Mouse (Mus musculus) intestine, embryonic 15.5 days (tissue): ENCODE measurements around the gene Tlk2. TPM values are rescaled to one million over a fixed set of nuclear protein-coding genes. Genes with fewer than 3 reads are reported as not detected.

Experiments used
- ATAC-seq: fragments of 200-750 bp; cut with Nextera tagmentation; 2 replicates; pipeline ENCODE4 v1.8.0; 2017; ENCODE audit warnings: moderate TSS enrichment, moderate library complexity
- H3K27ac ChIP-seq: fragments of 300-500 bp; sonication (generic); 2 replicates; pipeline ENCODE4 v1.5.1; 2015; ENCODE audit warnings: mild to moderate bottlenecking, inconsistent platforms
- H3K27me3 ChIP-seq: fragments of 300-500 bp; sonication (generic); replicated peaks from 2 replicates; pipeline ENCODE4 v1.6.1; 2015; ENCODE audit warnings: inconsistent platforms
- H3K36me3 ChIP-seq: fragments of 300-500 bp; sonication (generic); 2 replicates; pipeline ENCODE4 v1.6.1; 2015; ENCODE audit warnings: inconsistent platforms
- H3K4me1 ChIP-seq: fragments of 300-500 bp; sonication (generic); replicated peaks from 2 replicates; pipeline ENCODE4 v1.6.1; 2015; ENCODE audit warnings: inconsistent platforms
- H3K4me2 ChIP-seq: fragments of 300-500 bp; sonication (generic); replicated peaks from 2 replicates; pipeline ENCODE4 v1.6.1; 2015; ENCODE audit warnings: mild to moderate bottlenecking, inconsistent platforms
- H3K4me3 ChIP-seq: fragments of 300-500 bp; sonication (generic); replicated peaks from 2 replicates; pipeline ENCODE4 v1.5.1; 2015; ENCODE audit warnings: inconsistent platforms
- H3K9ac ChIP-seq: fragments of 300-500 bp; sonication (generic); 2 replicates; pipeline ENCODE4 v1.6.1; 2015; ENCODE audit warnings: inconsistent platforms
- H3K9me3 ChIP-seq: fragments of 300-500 bp; sonication (generic); 2 replicates; pipeline ENCODE4 v1.6.1; 2016; ENCODE audit warnings: inconsistent platforms
- WGBS: fragments of 180-500 bp; shearing (Covaris S2); methylation state at CpG from one replicate; pipeline ENCODE4 v1.1.7; 2015; 5-methylcytosine and 5-hydroxymethylcytosine counted together
- polyA plus RNA-seq: library from polyadenylated mRNA; unstranded; fragments of >200 nt; fragmentation: Nextera tagmentation; extraction: Ambion mirVana; gene quantifications from 2 replicates; pipeline ENCODE4 v1.2.1, GENCODE M21; 2015

The Tlk2 gene
- polyA plus RNA-seq, 1 experiment from 2014 or later = 12.7 TPM

DNA sequence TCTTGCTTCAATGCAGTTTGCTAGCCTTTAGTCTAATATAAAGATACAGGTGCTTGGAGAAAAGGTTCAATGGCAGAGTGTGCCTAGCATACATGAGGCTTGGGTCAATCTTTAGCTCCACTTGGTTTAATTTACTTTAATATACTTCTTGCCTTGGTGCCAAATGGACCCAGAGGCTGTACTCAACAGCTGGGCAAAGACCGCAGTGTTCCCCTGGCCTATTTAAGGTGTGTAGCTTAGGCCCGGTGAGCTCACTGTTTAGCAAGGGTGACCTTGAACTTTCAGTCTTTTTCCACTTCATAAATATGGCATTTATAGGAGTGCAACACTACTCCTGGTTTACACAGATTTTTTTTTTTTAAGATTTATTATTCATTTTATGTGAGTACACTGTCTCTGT is 55.9 kb downstream of the Tlk2 start:
- Histone ChIP-seq H3K9me3 (no peaks in the 10 kb centered on the region), H3K9ac (no peak overlapping the region), H3K4me2 (no peak overlapping the region), H3K27ac (no peak overlapping the region), H3K36me3 (no peaks in the 10 kb centered on the region), H3K4me3 (no peak overlapping the region), H3K4me1 (no peaks in the 10 kb centered on the region), H3K27me3 (no peaks in the 10 kb centered on the region)
- 89% methylated on average over 2 of the region's 2 CpGs for WGBS
- no peak for ATAC-seq

DNA sequence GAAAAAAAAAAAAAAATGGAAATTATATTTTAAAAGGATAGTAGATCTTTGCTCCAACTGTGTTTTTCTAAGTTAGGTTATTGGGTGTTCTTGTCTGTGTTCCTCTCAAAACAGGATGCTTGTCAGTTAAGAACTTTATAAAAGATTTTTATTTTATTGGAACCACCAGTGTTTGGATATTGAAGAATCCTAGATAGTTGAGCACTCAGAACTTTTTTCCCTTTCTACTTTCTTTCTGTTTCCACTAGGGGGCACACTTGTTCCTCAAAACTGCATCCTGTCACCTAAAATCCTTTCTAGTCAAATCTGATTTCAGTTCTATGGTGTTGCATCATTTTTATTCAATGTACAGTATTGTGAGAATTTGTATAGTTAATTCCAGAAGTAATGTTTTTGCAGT is 62.4 kb downstream of the Tlk2 start:
- H3K4me1 ChIP-seq = 0 out of 2 replicates have a peak, but pooled peaks cover 2% of the 10 kb centered on the region
- H3K27ac ChIP-seq = no peak overlapping the region
- no peak overlapping the region for H3K4me2 ChIP-seq
- no peaks in the 10 kb centered on the region for H3K27me3 ChIP-seq
- ATAC-seq = no peak
- H3K9me3 ChIP-seq = no peaks in the 10 kb centered on the region
- H3K36me3 ChIP-seq = peaks cover 4% of the 10 kb centered on the region
- H3K9ac ChIP-seq = no peak overlapping the region
- H3K4me3 ChIP-seq = no peak overlapping the region

DNA sequence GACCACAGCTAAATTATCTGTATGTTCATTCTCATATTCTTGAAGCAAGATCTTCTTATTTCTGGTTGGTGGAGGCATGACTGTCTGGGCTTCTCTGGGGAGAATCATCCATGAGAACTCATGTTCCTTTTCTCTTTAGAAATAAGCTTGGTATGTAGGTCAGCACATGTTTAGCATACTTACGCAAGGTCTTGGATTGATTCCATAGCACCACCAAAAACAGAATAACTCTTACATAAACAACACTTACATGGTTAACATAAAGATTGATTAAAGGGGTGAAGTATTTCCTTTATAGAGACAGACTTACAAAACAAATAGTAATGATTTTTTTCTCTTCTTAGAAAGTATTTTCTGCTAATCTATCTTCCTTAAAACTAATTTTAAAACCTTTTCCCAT is 67.8 kb downstream of the Tlk2 start:
- Histone ChIP-seq H3K4me1 (0 out of 2 replicates have a peak, but pooled peaks cover 2% of the 10 kb centered on the region), H3K4me3 (no peak overlapping the region), H3K4me2 (no peak overlapping the region), H3K9ac (no peak overlapping the region), H3K27me3 (no peaks in the 10 kb centered on the region), H3K36me3 (peaks cover 14% of the 10 kb centered on the region), H3K27ac (no peak overlapping the region), H3K9me3 (no peaks in the 10 kb centered on the region)
- ATAC-seq = no peak
- 47% methylated on average over 1 of the region's 1 CpGs for WGBS

DNA sequence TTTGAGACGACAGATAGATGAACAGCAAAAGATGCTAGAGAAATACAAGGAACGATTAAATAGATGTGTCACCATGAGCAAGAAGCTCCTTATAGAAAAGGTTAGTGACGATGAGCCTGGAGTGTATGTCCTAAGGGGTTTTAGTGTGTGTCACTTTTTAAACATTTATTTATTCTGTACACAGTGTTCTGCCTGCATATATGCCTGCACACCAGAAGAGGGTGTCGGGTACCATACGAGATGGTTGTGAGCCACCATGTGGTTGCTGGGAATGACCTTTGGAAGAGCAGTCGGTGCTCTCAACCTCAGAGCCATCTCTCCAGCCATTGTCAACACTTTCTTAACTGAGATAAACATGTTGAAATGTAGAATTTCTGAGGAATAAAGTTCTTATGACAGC is 68.2 kb downstream of the Tlk2 start:
- Histone ChIP-seq H3K4me3 (no peak overlapping the region), H3K27me3 (no peaks in the 10 kb centered on the region), H3K9ac (no peak overlapping the region), H3K4me2 (no peak overlapping the region), H3K27ac (no peak overlapping the region), H3K9me3 (no peaks in the 10 kb centered on the region), H3K4me1 (0 out of 2 replicates have a peak, but pooled peaks cover 2% of the 10 kb centered on the region), H3K36me3 (peaks cover 14% of the 10 kb centered on the region)
- no peak for ATAC-seq
- WGBS = 77% methylated on average over 6 of the region's 6 CpGs

DNA sequence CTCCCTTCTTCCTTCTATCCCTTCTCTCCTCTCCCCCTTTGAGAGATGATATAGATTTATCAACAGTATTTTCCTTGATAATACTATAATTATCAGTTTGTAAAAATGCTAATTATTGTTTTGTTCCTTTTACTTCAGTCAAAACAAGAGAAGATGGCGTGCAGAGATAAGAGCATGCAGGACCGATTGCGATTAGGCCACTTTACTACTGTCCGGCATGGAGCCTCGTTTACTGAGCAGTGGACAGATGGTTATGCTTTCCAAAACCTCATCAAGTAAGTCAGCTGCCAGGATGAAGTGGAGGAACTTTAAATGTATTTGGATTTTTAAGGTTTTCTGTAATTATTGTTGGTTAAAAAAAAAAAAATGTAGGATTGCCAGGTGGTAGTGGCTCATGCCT is 68.7 kb downstream of the Tlk2 start:
- Histone ChIP-seq H3K4me2 (no peak overlapping the region), H3K36me3 (peaks cover 10% of the 10 kb centered on the region; the same call in 1 of the 2 replicates), H3K4me1 (0 out of 2 replicates have a peak, but pooled peaks cover 2% of the 10 kb centered on the region), H3K9ac (no peak overlapping the region), H3K27me3 (no peaks in the 10 kb centered on the region), H3K27ac (no peak overlapping the region), H3K4me3 (no peak overlapping the region), H3K9me3 (no peaks in the 10 kb centered on the region)
- no peak for ATAC-seq
- 96% methylated on average over 5 of the region's 5 CpGs for WGBS

DNA sequence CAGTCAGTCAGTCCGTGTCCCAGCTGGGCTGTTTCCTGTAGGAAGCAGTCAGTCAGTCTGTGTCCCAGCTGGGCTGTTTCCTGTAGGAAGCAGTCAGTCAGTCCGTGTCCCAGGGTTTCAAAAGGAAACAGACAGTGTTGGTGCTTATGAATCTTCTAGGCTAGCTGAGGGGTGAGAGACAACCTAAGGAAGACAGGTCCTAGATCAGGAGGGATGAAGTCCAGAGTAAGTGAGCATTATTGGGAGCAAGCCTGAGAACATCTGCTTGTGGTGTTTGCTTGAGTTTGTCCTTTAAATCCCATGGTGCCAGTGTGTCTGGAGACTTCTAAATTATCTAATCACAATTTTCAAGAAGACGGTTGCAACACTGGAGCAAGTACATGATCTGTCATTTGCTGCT is 81.1 kb downstream of the Tlk2 start:
- no peak overlapping the region for H3K4me3 ChIP-seq
- no peak overlapping the region for H3K4me2 ChIP-seq
- peaks cover 14% of the 10 kb centered on the region for H3K36me3 ChIP-seq
- 68% methylated on average over 3 of the region's 3 CpGs for WGBS
- H3K9me3 ChIP-seq = no peaks in the 10 kb centered on the region
- no peaks in the 10 kb centered on the region for H3K4me1 ChIP-seq
- ATAC-seq = no peak
- H3K9ac ChIP-seq = no peak overlapping the region
- no peak overlapping the region for H3K27ac ChIP-seq
- H3K27me3 ChIP-seq = no peaks in the 10 kb centered on the region

DNA sequence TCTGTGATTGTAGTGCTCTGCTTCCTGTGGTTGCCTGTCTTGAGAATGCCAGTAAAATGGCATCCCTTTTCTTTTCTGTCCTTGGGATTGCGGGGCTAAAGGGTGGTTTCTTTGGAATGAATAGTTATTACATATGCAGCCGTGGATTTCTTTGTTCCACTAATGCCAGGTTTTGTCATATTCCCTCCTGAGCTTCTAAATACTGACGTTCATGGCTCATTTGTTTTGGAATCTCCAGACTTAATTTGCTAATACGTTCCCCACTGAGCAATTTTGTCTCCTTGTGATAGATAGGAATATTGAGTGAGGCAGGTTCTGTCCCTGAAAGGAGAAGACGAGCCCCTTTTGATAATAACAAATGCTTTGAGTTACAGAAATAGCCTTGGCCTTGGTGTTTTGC is 82.5 kb downstream of the Tlk2 start:
- 82% methylated on average over 5 of the region's 5 CpGs for whole genome bisulfite sequencing
- Histone ChIP-seq H3K9me3 (no peaks in the 10 kb centered on the region), H3K36me3 (peaks cover 10% of the 10 kb centered on the region), H3K27ac (no peak overlapping the region), H3K27me3 (no peaks in the 10 kb centered on the region), H3K4me2 (no peak overlapping the region), H3K4me3 (no peak overlapping the region), H3K4me1 (no peaks in the 10 kb centered on the region), H3K9ac (no peak overlapping the region)
- ATAC-seq = no peak

DNA sequence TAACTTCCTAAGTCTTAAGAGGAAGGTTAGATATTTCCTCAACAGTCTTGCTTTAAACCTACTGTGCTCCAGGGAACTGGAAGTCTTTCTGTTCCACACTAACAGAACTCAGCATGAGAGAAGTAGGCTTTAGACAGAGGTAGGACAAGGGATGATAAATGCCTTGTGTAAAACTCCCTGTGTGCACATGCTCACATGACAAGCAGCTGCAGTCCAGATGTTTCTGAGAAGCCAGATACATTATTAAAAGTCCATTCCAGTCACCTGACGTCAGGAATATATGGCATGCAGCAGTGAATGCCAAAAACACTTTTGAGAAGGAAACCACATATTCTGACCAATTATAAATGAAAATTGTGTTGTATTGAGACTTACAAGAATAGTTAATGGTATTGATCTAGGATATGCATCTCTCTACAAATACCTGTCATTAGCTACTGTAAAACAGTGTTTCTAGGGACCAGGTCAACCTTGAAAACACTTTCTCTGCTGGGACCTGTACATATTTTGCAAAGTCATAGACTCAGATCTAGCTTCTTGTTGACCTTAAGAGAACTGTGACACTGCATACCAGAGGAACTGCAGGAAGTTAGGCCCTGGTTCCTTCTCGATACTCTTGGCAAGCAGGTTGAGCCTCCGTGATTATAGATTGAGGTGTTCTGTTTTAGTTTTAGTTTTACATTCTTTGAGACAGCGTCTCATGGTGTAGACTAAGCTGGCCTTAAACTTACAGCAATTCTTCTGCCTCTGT is 83.2 kb downstream of the Tlk2 start:
- H3K4me1 ChIP-seq = no peaks in the 10 kb centered on the region
- H3K36me3 ChIP-seq = peaks cover 9% of the 10 kb centered on the region
- H3K9me3 ChIP-seq = no peaks in the 10 kb centered on the region
- H3K4me3 ChIP-seq = no peak overlapping the region
- H3K27me3 ChIP-seq = no peaks in the 10 kb centered on the region
- ATAC-seq = no peak
- H3K27ac ChIP-seq = no peak overlapping the region
- H3K9ac ChIP-seq = no peak overlapping the region
- 71% methylated on average over 4 of the region's 4 CpGs for WGBS
- H3K4me2 ChIP-seq = no peak overlapping the region

DNA sequence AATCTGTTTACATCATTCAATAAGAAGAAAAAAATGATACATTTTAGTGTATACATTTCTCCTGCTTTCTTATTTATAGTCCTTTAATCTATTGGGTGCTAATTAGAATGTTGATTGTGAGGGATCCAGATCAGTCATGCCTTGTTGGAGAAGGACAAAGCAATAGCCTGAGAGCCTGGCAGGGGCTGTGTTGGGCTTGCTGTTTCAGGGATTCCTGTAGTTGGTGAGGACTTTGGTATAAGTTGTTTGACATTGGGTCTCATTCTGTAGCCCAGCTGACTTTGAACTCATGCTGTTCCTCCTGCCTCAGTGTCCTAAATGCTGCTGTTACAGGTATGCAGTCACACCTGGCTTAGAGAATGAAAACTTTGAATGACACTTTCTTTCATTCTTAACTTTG is 85.9 kb downstream of the Tlk2 start:
- Histone ChIP-seq H3K4me1 (no peaks in the 10 kb centered on the region), H3K4me2 (no peak overlapping the region), H3K9ac (no peak overlapping the region), H3K4me3 (no peak overlapping the region), H3K36me3 (peaks cover 10% of the 10 kb centered on the region), H3K27ac (no peak overlapping the region), H3K9me3 (no peaks in the 10 kb centered on the region), H3K27me3 (no peaks in the 10 kb centered on the region)
- no peak for ATAC-seq

DNA sequence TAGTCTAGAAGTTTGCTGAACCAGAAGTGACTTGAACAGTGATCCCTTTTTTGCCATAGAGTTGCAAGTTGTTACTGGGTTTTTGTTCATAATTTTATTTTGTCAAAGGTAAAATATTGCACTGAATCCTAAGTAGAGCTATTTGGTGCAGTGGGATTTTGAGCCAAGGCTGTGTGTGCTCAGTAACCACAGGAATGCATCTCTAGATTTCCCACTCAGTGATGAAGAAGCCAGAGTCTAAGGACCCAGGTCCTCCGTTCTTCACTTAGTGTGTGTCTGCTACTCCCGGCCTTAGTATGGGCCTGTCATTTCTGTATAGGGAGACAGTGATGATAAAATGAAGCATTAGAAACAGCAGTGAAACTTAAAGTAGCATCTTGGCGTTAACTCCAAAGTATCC is 86.4 kb downstream of the Tlk2 start:
- Histone ChIP-seq H3K9me3 (no peaks in the 10 kb centered on the region), H3K9ac (no peak overlapping the region), H3K27ac (no peak overlapping the region), H3K36me3 (peaks cover 10% of the 10 kb centered on the region), H3K4me1 (no peaks in the 10 kb centered on the region), H3K4me2 (no peak overlapping the region), H3K27me3 (no peaks in the 10 kb centered on the region), H3K4me3 (no peak overlapping the region)
- no peak for ATAC-seq
- 91% methylated on average over 3 of the region's 3 CpGs for WGBS

DNA sequence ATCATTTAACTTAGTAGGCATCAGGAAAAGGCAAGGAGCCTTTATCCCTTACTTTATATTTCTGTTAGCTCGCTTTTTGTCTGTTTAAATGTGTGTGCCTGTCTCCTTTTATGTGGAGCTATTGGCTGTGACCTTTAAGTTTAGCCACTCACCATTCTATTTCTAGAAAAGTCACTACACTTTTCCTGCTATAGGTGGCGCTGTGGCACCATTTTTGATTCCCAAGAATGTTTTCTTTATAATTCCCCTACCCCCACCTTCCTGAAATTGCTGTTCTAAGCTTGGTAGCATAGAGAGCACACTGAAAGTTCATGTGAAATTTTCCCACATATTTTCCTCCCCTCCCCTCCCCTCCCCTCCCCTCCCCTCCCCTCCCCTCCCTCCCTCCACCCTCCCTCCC is 91.5 kb downstream of the Tlk2 start:
- no peak for ATAC-seq
- H3K4me1 ChIP-seq = no peaks in the 10 kb centered on the region
- H3K9ac ChIP-seq = no peak overlapping the region
- H3K9me3 ChIP-seq = no peaks in the 10 kb centered on the region
- H3K4me2 ChIP-seq = no peak overlapping the region
- peaks cover 14% of the 10 kb centered on the region for H3K36me3 ChIP-seq
- no peaks in the 10 kb centered on the region for H3K27me3 ChIP-seq
- no peak overlapping the region for H3K27ac ChIP-seq
- no peak overlapping the region for H3K4me3 ChIP-seq
- WGBS = 27% methylated on average over 2 of the region's 2 CpGs

DNA sequence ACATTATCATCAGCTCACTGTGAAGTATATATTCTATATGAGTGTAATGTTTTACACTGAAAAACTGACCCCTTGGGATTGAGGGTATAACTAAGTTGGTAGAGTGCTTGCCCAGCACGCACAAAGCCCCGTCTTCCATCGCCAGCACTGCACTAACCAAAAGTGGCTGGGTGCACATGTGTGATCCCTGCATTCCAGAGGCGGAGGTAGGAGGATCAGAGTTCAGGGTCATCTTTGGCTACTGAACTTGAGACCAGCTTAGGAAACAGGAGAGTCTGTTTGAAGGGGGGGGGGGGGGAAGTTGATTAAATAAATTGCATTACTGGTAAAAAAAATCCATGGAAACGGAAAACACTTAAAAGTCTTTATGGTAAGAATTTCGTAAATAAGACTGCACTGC is 101.8 kb downstream of the Tlk2 start:
- ATAC-seq = no peak
- Histone ChIP-seq H3K4me2 (no peak overlapping the region), H3K27me3 (no peaks in the 10 kb centered on the region), H3K4me1 (no peaks in the 10 kb centered on the region; the same call in 1 of the 2 replicates), H3K36me3 (peaks cover 7% of the 10 kb centered on the region; the same call in 1 of the 2 replicates), H3K4me3 (no peak overlapping the region), H3K27ac (no peak overlapping the region), H3K9ac (no peak overlapping the region), H3K9me3 (no peaks in the 10 kb centered on the region)
- WGBS = 88% methylated on average over 6 of the region's 6 CpGs

DNA sequence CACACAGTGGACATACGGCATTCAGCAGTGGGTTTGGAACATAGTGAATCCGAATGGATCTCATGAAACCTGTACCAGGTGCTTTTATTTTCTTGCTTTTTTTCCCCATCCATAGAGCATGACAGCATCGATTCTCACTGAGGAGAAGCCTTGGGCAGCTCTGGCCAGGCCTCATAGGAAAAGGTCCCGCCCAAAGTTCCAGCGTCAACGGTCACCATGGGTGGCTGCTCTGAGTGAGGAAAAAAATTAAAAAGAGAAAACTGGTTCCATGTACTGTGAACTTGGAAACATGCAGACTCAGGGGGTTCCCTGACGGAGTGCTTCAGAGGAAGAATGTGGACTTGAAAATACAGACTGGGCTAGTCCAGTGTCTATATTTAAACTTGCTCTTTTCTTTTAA is 102.7 kb downstream of the Tlk2 start:
- Histone ChIP-seq H3K9me3 (no peaks in the 10 kb centered on the region), H3K27ac (no peak overlapping the region), H3K4me2 (no peak overlapping the region), H3K4me1 (peaks cover 5% of the 10 kb centered on the region), H3K36me3 (peaks cover 7% of the 10 kb centered on the region; the same call in 1 of the 2 replicates), H3K4me3 (no peak overlapping the region), H3K27me3 (no peaks in the 10 kb centered on the region), H3K9ac (no peak overlapping the region)
- no peak for ATAC-seq
- WGBS = 88% methylated on average over 7 of the region's 7 CpGs
